Mouse (Mus musculus) embryonic fibroblast, embryonic 13.5 days (primary cell): ENCODE measurements around the gene Fasl.

ENCODE experiments used
- CTCF ChIP-seq: IDR thresholded peaks from 2 replicates; pipeline ENCODE4 v1.5.1; 2011; ENCODE audit warnings: mild to moderate bottlenecking, control low read depth, low read length, moderate library complexity, borderline replicate concordance; ENCODE audit not compliant: insufficient read depth
- POLR2A ChIP-seq: IDR thresholded peaks from 2 replicates; pipeline ENCODE4 v1.6.1; 2011; ENCODE audit warnings: low read depth, mild to moderate bottlenecking, control low read depth, low read length, moderate library complexity

- TF ChIP-seq POLR2A (no peak), CTCF (peak; percentile 33; the same call in 1 of the 2 replicates)
Measured at GRCm38 (mm10) chr1:161748138-161748537, 40.2 kb downstream of the Fasl start.
